Mouse (Mus musculus): ENCODE results near the gene AI413582.

AI413582 gene

DNA sequence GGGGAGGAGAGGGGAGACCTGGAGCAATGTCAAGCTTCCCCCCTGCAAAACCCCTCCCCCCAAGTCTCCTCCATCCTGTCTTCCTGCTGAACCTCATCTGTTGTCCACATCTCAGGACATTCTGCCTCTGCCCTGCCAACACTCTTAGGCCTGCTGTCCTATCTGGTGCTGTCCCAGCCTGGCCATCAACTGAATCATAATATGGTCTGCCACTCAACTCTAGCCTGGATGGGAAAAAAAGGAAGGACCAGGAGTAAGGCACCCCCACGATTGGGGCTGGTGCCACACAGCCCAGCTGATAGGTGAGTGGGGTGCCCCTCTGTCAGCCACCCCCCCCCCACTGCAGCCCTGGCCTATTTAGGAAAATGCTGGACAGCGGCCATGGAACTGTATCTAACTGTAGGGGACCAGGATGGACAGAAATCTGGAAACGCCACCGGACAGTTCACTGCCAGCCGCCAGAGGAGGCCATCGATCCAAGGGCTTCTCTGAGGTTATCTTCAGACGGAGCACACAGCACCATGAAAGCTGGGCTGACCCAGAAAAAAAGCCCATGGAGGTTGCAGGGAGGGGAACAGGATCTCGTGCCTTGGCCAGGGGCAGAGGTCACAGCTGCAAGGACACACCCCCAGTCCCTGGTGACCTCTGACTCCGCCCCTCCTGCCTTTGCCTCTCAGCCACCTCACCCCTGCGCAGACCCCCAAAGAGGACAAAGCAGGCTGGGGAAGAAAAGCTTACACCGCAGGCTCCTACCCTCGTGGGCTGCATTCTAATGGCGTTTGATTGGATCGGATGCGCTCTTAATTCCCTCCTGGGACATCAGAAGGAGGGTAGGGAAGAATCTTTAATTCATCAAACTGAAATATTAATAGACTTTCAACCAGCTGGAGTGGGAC lies 46.6 kb downstream of the AI413582 start:
- DNase-seq (ENCODE audit: low spot score): no peak

DNA sequence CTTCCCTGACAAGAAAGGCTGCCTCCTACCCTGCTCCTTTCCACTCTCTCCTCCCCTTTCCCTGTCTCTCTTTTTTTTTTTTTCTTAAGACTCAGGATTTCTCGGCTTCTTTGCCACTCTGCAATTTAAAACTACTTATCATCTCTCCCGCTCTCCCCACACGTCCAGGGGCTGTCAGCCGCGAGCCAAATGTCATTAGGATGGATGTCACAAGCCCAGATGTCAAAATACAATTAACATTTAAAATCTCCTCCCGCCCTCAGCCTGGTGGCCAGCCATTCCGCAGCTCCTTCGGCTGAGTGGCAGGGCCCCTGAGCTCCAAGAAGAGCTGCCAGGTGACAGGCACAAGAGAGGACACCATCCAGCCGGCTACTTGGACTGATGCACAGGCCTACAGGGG lies 47.3 kb downstream of the AI413582 start:
- DNase-seq (ENCODE audit: low spot score): no peak

DNA sequence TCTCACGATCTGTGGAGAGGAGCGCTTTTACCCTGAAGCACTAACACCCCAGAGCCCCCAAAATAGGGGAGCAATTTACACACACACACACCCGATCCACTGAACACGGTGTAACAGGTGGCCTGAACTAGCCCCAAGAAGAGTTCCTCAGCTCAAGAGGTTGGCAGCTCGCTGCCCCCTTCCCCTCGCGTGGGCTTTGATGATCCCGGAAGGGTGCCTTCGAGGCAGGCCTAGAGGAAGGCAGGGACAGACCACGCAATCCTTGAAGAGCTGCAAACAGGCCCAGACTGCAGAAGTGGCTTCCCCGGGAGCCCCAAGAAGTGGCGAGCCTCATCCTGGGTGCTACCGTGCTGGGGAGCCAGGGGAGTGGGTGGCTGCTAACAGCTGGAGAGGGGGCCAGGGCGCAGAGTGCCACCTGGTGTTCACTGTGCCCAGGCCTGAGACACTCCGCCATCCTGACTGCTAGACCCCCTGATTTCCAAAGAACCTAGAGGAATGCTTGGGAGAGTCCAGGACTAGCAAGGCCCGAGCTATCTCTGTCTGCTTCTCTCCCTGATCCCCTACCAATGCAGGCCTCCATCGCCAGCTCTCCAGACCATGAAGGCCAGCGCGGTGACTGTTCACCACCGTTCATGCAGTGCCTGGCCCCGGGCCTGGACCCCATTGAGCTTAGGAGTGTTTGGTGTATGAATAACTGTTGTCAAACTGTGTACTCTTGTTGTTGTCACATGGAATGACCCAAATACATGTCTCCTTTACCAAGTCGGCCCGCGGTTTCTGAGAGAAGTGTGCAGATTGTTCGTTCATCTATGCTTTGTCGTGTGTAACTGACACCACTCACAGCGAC lies 51.4 kb downstream of the AI413582 start:
- no peak for DNase-seq (ENCODE audit: low spot score)

Data from left cerebral cortex, adult 11 months (tissue).